Mouse (Mus musculus) layer of hippocampus, postnatal 10 days (tissue): ENCODE measurements around the gene Il22ra2. TPM values are rescaled to one million over a fixed set of nuclear protein-coding genes. Genes with fewer than 3 reads are reported as not detected.

Experiments
- total RNA-seq, 2 experiments: library from RNA; stranded (reverse); gene quantifications; 2 replicates each; pipeline ENCODE4 v1.2.3; 2021

The Il22ra2 gene
- total RNA-seq, 2 experiments from 2014 or later: not detected

Other genes with a start within 250 kb of the Il22ra2 start
- gene Ifngr1, start 30.0 kb upstream of the Il22ra2 start, total RNA-seq: 10 to 100 TPM; 15.7 to 17.7 TPM
- gene Il20ra, start 90.6 kb downstream of the Il22ra2 start, total RNA-seq: not detected
- under 1 TPM; 0.49 to 0.53 TPM for gene Slc35d3, start 229.5 kb downstream of the Il22ra2 start, total RNA-seq